Mouse (Mus musculus): ENCODE measurements around the gene Map3k20. TPM values are rescaled to one million over a fixed set of nuclear protein-coding genes. Genes with fewer than 3 reads are reported as not detected.

Gene Map3k20
- polyA plus RNA-seq, 1 experiment from 2014 or later, result 14.5 TPM

DNA sequence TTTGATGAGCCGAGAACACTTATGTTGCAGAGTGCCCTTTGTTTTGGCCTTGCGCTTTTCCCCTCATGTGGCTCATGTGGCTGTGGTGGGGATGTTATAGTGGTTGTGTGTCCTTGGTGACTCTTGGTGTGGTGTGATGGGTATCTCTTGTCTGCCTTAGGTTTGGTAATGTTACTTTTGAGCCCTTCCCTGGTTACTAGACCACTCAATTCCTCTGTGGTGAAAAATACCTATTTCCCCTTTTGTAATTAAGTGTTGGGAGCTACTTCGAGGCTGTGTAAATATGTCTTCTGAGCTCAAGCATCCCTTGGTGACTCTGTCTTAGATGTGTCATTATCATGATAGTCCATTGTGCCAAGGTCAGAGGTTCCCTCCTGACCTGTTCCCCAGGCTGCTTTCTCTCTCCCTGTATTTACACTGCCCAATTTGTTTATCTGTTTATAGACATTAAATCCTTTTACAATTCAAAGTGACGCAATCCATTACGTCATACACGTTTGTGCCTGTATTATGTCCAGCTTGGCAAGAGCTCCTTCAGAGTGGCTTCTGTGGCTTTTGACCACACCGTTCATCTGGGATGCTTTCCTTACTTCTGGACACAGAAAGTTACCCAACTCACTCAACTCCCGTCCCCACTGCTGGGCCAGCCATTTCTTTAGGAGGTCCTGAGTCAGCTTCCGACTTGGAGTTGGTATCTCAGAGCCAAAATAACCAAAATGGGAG is 15.9 kb downstream of the Map3k20 start:
- Histone ChIP-seq H3K4me3 (replicated peaks) (no peak overlapping the region), H3K4me1 (peaks cover 14% of the 10 kb centered on the region), H3K9me3 (replicated peaks) (no peaks in the 10 kb centered on the region), H3K9ac (no peak overlapping the region), H3K27me3 (no peaks in the 10 kb centered on the region), H3K4me2 (no peak overlapping the region), H3K36me3 (peaks cover 21% of the 10 kb centered on the region), H3K27ac (no peak overlapping the region)
- ATAC-seq (replicated peaks; ENCODE audit: low FRiP score), result no peak
- WGBS, result 88% methylated on average over 9 of the region's 9 CpGs

DNA sequence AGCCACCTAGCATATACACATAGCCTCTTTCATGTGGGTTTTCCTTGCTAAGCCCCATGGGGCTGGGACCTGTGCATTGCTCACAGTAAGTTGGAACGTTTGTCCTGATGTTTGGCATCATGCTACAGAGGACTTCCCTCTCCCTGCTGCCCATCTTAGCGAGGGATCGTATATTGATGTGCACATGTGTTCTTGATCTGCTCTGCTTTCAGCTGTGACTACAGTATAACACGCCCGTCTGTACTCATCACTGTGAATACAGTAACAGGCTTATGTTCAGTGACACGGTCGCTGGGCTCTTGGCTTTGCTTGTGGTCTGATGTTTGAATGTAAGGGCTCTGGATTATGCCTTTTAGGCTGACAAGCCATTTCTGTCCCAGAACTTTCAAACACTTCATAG is 20.3 kb downstream of the Map3k20 start:
- no peak overlapping the region for H3K4me2 ChIP-seq
- WGBS, result 91% methylated on average over 7 of the region's 7 CpGs
- ATAC-seq (replicated peaks; ENCODE audit: low FRiP score), result no peak

DNA sequence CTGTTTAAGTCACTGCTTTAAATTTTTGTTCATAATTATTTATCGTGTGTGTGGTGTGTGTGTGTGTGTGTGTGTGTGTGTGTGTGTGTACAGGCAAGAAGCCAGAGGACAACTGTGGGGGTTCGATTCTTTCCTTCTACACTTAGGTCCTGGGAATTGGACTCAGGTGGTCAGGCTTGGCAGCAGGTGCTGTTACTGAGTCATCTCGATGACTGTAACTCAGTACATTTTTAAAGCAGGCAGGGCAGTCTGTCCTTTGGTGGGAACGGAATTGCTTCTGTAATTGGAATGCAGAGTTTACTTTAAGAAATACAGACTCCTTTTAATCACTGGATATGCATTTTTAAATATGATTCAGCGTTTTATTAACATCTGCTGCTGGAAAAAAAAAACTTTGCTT is 22.9 kb downstream of the Map3k20 start:
- Histone ChIP-seq H3K9me3 (replicated peaks) (no peaks in the 10 kb centered on the region), H3K4me2 (no peak overlapping the region), H3K27me3 (no peaks in the 10 kb centered on the region), H3K36me3 (peaks cover 15% of the 10 kb centered on the region), H3K4me3 (replicated peaks) (no peak overlapping the region), H3K9ac (no peak overlapping the region), H3K27ac (no peak overlapping the region), H3K4me1 (peaks cover 9% of the 10 kb centered on the region)
- WGBS, result 89% methylated on average over 5 of the region's 5 CpGs
- no peak for ATAC-seq (replicated peaks; ENCODE audit: low FRiP score)

More for the DNA sequence above, 20.3 kb downstream of the Map3k20 start:
- no peak overlapping the region for H3K27ac ChIP-seq
- H3K27me3 ChIP-seq, result no peaks in the 10 kb centered on the region
- no peak overlapping the region for H3K9ac ChIP-seq
- no peak overlapping the region for H3K4me3 ChIP-seq (replicated peaks)
- peaks cover 15% of the 10 kb centered on the region for H3K36me3 ChIP-seq
- H3K4me1 ChIP-seq, result no peaks in the 10 kb centered on the region
- H3K9me3 ChIP-seq (replicated peaks), result no peaks in the 10 kb centered on the region

DNA sequence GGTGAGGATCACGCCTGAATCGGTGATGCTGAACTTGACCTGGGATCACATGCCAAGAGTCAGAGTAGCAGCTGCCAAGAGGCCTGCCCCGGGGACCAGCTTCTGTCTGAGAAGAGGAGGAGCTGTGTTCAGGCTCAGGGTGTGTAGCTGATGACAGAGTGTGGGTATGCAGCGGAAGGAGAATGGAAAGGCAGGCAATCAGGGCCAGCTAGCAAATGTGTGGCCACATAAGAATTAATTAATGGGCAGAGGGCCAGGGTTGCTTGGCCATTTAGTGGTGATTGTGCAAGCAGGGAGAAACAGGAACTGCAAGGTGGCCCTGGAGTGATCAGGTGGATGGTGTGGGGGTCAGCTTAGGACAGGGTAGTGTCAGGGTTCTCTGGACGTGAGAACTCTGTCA is 23.5 kb downstream of the Map3k20 start:
- Histone ChIP-seq H3K4me1 (peaks cover 11% of the 10 kb centered on the region), H3K4me3 (replicated peaks) (no peak overlapping the region), H3K4me2 (no peak overlapping the region), H3K9ac (no peak overlapping the region), H3K27ac (no peak overlapping the region), H3K9me3 (replicated peaks) (no peaks in the 10 kb centered on the region), H3K36me3 (peaks cover 15% of the 10 kb centered on the region), H3K27me3 (no peaks in the 10 kb centered on the region)
- ATAC-seq (replicated peaks; ENCODE audit: low FRiP score), result no peak
- 66% methylated on average over 5 of the region's 5 CpGs for WGBS

DNA sequence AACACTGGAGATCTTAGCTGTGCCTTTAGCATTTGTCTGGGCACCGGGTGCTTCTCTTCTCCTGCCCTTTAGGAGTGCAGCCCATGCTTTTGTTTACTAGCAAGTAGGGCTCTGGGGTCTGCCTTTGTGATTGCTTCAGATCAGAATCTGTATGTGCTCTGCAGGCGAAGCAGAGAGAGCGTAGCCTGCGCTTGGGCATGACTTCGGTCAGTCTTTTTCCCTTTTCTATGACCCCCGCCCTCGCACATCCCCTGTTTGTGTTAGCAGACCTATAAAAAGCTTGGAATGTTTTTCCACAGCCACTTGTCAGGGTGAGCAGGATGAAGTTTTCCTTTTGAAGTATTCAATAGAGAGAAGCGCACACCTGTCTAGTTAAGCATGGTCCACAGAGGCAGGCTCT is 26.0 kb downstream of the Map3k20 start:
- H3K4me3 ChIP-seq (replicated peaks), result no peak overlapping the region
- H3K4me1 ChIP-seq, result peaks cover 11% of the 10 kb centered on the region
- no peaks in the 10 kb centered on the region for H3K27me3 ChIP-seq
- no peak overlapping the region for H3K9ac ChIP-seq
- H3K9me3 ChIP-seq (replicated peaks), result no peaks in the 10 kb centered on the region
- ATAC-seq (replicated peaks; ENCODE audit: low FRiP score), result no peak
- WGBS, result 48% methylated on average over 8 of the region's 8 CpGs
- no peak overlapping the region for H3K4me2 ChIP-seq
- H3K36me3 ChIP-seq, result no peaks in the 10 kb centered on the region
- H3K27ac ChIP-seq, result 0 out of 2 replicates have a peak overlapping the region, but pooled peaks have one; percentile 28

DNA sequence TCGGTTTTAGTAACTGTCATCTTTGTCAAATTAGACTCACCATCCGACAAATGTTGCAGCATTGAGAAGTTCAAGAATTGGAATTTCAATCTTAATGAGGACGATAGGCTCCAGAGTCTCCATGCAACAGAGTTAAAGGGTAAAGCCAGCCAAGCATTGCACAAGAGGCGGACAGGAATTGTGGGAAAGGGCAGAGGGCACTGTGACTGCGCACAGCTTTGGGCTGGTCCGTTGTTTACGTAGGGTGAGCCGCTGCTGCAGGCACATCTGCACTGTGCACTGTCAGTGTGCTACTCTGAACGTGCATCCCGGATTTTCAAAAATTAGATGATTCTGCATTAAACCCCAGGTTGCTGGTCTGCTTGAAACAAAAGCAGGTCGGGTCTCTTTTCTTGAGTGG is 27.9 kb downstream of the Map3k20 start:
- 73% methylated on average over 11 of the region's 11 CpGs for WGBS
- ATAC-seq (replicated peaks; ENCODE audit: low FRiP score), result no peak

DNA sequence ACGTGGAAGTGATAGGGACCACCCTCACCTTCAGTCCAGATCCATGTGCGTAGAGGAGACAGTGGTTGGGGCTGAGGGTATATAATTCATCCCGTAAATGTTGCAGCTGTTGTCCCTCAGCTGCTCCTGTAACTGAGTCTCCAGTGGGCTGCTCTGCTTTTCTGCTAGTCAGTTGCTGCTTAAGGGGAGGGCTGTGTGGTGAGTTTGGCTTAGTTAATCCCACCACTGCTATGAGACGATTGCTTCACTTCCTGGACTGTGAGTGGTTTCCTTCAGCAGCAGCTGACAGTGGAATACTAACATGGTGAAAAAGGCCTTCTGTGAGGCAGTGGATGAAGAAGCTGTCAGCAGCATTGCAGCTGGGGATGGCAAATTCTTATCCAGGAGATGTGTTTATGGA is 33.0 kb downstream of the Map3k20 start:
- 33% methylated on average over 4 of the region's 4 CpGs for WGBS
- no peaks in the 10 kb centered on the region for H3K27me3 ChIP-seq
- no peaks in the 10 kb centered on the region for H3K9me3 ChIP-seq (replicated peaks)
- peak overlapping the region; percentile 29; the same call in 1 of the 2 replicates for H3K27ac ChIP-seq
- H3K4me2 ChIP-seq, result no peak overlapping the region
- ATAC-seq (replicated peaks; ENCODE audit: low FRiP score), result no peak
- no peaks in the 10 kb centered on the region for H3K36me3 ChIP-seq
- peaks cover 31% of the 10 kb centered on the region for H3K4me1 ChIP-seq
- H3K9ac ChIP-seq, result no peak overlapping the region
- no peak overlapping the region for H3K4me3 ChIP-seq (replicated peaks)

More for the DNA sequence above, 27.9 kb downstream of the Map3k20 start:
- Histone ChIP-seq H3K4me2 (no peak overlapping the region), H3K9me3 (replicated peaks) (no peaks in the 10 kb centered on the region), H3K27ac (no peak overlapping the region), H3K27me3 (no peaks in the 10 kb centered on the region), H3K4me3 (replicated peaks) (no peak overlapping the region), H3K36me3 (no peaks in the 10 kb centered on the region), H3K9ac (no peak overlapping the region), H3K4me1 (peaks cover 13% of the 10 kb centered on the region)

DNA sequence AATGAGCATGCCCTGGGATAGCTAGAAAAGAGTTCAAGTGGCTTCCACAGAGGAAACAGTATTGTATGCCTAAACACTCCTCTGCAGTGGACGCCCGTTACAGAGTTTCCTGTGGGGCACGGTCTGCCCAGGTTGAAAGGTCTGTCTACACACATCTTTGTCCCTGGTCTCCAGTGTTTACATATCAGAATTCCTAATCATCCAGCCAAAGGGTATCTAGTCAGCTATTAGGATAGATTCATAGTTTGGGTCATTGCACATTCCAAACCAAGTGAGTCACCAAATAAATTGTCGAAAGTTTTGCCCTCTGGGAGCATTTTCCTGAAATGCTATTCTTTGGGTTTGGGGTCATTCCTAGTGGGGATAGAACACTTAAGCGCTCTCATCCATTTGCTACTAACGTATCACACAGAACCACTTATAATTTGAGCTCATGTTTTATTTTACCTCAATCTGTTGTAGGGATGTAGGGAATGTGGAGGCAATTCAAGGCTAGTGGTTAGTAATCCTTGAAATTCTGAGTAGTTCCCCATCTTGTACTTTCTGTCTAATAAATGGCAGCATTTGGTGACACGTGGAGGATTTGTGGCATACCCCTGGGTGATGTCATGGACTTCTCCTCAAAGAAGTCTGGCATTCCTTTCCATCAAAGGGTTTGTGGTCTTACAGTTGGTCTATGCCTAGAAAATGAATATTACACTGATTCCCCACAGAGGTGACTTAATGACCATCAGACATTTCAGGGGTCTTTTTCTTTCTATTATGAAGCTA is 33.8 kb downstream of the Map3k20 start:
- H3K4me1 ChIP-seq, result peaks cover 36% of the 10 kb centered on the region
- H3K27me3 ChIP-seq, result no peaks in the 10 kb centered on the region
- H3K9ac ChIP-seq, result no peak overlapping the region
- no peak overlapping the region for H3K4me3 ChIP-seq (replicated peaks)
- no peak overlapping the region for H3K4me2 ChIP-seq
- peak overlapping the region; percentile 29; the same call in 1 of the 2 replicates for H3K27ac ChIP-seq
- H3K9me3 ChIP-seq (replicated peaks), result no peaks in the 10 kb centered on the region
- 67% methylated on average over 7 of the region's 7 CpGs for WGBS
- no peak for ATAC-seq (replicated peaks; ENCODE audit: low FRiP score)
- H3K36me3 ChIP-seq, result no peaks in the 10 kb centered on the region

DNA sequence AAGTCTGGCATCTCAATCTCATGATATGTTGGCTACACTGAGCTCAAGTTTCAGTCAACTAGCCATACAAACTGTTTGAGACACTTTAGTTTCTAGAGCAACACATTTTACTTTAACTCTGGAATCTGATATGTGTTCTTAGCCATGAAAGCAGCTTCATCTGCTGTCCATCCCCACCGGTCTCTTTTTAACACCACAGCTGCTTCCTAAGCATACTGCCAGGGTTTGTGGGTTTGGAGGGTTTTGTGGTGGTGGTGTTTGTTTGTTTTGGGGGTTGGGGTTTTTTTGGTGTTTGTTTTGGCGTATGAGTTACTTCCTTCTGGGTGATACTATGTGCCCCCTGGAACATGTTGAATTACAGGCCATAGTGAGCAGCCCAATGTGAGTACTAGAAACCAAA is 35.2 kb downstream of the Map3k20 start:
- Histone ChIP-seq H3K4me2 (no peak overlapping the region), H3K9ac (no peak overlapping the region), H3K9me3 (replicated peaks) (no peaks in the 10 kb centered on the region), H3K4me3 (replicated peaks) (no peak overlapping the region), H3K27ac (0 out of 2 replicates have a peak overlapping the region, but pooled peaks have one; percentile 1), H3K27me3 (no peaks in the 10 kb centered on the region), H3K4me1 (peaks cover 36% of the 10 kb centered on the region), H3K36me3 (no peaks in the 10 kb centered on the region)
- 32% methylated on average over 2 of the region's 2 CpGs for WGBS
- no peak for ATAC-seq (replicated peaks; ENCODE audit: low FRiP score)

DNA sequence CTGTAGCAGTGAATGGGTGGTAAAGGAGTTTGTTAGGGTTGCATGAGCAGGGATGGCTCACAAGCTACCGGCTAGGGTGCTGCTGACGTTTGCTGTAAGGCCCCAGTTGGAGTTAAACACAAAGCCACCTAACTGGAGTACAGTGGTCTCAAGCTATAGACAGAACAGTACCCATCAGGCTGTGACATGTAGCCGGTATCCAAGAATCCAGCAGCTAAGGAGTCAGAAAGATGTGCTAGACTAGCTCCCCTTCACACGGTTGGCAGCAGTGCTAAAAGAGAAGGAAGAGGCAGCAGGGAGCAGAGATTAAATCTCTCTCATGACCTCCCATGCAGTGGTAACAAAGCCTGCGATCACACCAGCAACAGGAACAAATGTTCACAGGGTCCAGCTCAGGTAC is 36.2 kb downstream of the Map3k20 start:
- Histone ChIP-seq H3K9me3 (replicated peaks) (no peaks in the 10 kb centered on the region), H3K27me3 (no peaks in the 10 kb centered on the region), H3K9ac (no peak overlapping the region), H3K27ac (no peak overlapping the region), H3K36me3 (no peaks in the 10 kb centered on the region), H3K4me3 (replicated peaks) (no peak overlapping the region), H3K4me2 (no peak overlapping the region), H3K4me1 (peaks cover 44% of the 10 kb centered on the region)
- no peak for ATAC-seq (replicated peaks; ENCODE audit: low FRiP score)
- WGBS, result 68% methylated on average over 5 of the region's 5 CpGs

DNA sequence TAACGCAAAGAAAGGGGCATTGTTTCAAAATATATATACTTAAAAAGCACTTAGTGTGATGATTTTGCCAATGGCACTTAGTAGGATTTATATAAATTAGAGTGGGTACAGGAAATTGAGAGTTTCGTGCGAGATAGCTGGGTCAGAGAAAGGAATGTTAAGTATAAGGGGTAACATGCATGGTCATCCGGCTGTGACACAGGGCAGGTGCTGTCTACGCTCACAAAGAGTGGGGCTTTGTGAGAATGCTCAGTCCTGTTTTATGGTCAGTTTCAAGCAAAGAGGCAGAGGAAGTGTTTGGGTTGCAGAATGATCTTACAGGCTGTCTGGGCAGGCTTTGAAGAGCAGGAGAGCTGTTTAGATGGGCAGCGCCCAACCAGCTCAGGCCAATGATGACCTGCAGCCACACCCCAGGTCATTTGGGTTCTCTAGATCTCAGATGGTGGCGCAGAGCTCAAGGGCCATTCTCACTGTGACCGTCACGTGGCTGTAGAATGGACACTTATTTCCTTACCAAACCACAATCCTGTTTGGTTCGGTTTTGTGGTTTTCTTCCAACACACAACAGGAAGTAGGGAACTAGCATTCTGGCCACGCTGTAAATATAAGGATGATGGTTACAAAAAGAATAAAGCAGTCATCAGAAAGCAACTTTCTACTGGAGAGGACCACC is 37.4 kb downstream of the Map3k20 start:
- no peak overlapping the region for H3K4me3 ChIP-seq (replicated peaks)
- ATAC-seq (replicated peaks; ENCODE audit: low FRiP score), result peak; percentile 44; the same call in 1 of the 2 replicates
- peaks cover 45% of the 10 kb centered on the region for H3K4me1 ChIP-seq
- no peaks in the 10 kb centered on the region for H3K36me3 ChIP-seq
- no peaks in the 10 kb centered on the region for H3K27me3 ChIP-seq
- H3K27ac ChIP-seq, result peak overlapping the region; percentile 78
- H3K4me2 ChIP-seq, result no peak overlapping the region; the same call in 1 of the 2 replicates
- 42% methylated on average over 11 of the region's 11 CpGs for WGBS
- no peaks in the 10 kb centered on the region for H3K9me3 ChIP-seq (replicated peaks)
- no peak overlapping the region for H3K9ac ChIP-seq

DNA sequence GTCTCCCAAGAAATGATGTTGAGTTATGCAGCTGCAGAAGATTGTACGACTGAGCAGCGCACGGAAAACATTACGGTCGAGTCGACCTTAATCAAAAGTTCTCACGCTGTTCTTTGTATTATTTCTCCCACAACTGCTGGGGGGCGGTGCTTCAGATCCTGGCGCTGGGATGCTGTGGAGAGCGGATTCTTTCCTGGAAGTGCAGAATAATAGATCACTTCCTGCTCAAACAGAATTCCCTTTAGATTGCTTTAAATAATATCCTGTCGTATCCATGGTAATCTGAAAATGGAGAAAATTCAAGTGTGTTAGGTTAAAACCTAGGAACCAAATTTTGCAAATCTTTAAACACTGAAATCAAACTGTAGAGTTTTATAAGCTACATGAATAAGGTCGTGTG is 39.0 kb downstream of the Map3k20 start:
- Histone ChIP-seq H3K27ac (no peak overlapping the region), H3K9me3 (replicated peaks) (no peaks in the 10 kb centered on the region), H3K4me1 (peaks cover 35% of the 10 kb centered on the region), H3K27me3 (no peaks in the 10 kb centered on the region), H3K4me2 (peak overlapping the region; percentile 24; the same call in 1 of the 2 replicates), H3K36me3 (no peaks in the 10 kb centered on the region), H3K4me3 (replicated peaks) (no peak overlapping the region), H3K9ac (no peak overlapping the region)
- no peak for ATAC-seq (replicated peaks; ENCODE audit: low FRiP score)
- 66% methylated on average over 12 of the region's 12 CpGs for WGBS
